Mouse (Mus musculus): Measurements from ENCODE around the gene Ankra2.

Gene Ankra2

DNA sequence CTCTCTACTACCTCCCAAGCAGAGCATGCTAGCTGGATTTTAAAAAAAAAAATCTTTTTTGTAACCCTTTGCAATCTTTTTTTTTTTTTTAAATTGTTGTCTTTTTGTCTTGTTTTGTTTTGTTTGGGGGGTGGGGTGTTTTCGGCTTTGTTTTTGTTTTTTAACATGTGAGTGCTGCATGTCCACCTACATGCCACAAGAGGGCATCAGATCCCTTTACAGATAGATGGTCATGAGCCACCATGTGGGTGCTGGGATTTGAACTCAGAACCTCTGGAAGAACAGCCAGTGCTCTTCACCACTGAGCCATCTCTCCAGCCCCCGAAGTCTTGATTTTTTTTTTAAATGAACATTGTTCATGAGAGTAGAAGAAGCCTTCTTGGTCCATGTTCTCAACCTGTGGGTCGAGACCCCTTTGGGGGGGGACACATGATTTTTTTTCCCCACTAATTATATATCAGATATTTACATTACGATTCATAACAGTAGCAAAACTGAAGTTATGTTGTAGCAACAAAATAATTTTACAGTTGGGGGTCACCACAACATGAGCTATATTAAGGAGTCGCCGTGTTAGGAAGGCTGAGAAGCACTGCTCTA lies 35.1 kb downstream of the Ankra2 start:
- DNase-seq = no peak

- peak in 1 of 2 experiments; percentile 12 for DNase-seq
Measured at GRCm38 (mm10) chr13:98298833-98299758, 36.2 kb downstream of the Ankra2 start.

DNA sequence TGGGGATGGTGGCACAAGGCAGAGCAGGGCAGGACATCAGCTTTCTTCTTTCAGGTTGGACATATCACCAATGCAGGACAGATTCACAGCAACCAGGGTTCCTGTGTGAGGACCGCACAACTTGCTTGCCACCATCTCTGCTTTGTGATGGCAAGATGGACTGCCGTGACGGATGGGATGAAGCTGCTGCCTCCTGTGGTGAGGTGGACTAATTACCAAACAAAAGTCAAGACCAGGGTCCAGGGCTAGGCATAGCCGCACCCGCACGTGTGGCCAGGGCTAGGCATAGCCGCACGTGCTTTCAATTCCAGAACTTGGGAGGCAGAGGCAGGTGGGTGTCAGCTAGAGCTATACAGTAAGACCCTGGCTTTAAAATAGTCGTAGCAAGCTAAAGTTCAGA lies 42.4 kb downstream of the Ankra2 start:
- DNase-seq = no peak

DNA sequence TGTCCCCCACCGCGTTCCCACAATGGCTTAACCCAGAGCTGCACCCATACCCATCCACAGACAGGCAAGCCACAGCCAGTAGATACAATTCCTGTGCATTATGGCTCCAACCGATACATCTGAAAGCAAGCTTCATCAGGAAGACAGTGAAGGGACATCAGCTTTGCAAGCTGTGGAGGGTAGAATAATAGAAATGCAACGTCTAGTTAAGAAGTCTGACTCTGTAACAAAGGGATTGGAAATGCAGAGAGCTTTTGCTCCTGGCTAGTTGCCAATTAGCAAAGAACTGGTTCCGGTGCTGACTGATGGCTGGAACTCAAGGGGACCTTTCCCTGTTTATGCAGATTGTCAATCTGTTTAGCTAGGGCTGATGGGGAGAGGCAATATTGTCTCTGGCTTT lies 43.5 kb downstream of the Ankra2 start:
- DNase-seq = no peak

DNA sequence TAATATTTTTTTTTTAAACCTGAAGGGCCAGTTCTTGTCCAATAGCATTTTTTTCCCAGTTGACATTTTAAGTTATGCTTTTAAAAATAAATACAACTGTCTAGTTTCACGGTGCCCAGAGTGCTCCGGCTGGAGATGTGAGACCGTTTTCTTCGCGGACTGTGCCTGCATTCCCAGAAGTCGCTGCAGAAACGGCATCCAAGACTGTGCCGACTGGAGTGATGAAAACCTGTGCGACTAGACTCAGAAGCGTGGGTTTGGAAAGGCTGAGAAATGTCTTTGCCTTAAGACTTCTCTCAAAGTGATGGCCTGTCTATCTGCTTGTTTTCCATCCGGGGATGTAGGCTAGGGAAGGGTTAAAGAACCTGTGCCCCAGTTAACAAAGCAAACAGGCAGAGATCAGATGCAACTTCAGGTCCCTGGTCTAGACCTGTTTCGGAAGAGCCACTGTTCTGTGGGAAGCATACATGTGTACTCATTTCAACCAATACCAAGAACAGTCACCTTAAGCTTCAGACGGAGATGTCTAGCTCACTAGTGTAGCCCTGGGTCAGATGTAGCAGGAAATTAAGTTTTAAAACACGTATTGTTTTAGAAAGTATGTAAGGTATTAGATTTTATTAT lies 44.1 kb downstream of the Ankra2 start:
- no peak for DNase-seq

- no peak for DNase-seq
Measured at GRCm38 (mm10) chr13:98308004-98308403, 45.1 kb downstream of the Ankra2 start.

- DNase-seq = no peak
Measured at GRCm38 (mm10) chr13:98308724-98309123, 45.9 kb downstream of the Ankra2 start.

DNA sequence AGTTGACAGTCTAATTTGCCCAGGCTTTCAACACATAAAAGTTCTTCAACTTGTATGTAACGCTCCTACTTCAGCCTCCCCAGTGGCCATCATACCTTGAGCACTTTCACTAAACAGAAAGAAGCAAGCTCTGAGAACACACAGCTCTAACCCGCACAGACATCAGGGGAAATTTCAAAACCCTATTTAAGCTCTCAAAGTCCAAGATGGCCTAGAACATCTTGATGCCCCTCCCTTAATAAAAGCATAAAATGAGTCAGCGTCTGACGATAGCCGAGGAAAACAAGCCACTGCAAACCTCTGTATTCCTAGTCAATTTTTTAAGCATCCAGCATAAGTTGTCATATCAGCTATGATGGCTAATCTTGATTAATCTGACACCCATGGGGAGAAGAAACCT lies 48.7 kb downstream of the Ankra2 start:
- DNase-seq = no peak

- no peak for DNase-seq
Measured at GRCm38 (mm10) chr13:98313631-98314030, 50.8 kb downstream of the Ankra2 start.

DNA sequence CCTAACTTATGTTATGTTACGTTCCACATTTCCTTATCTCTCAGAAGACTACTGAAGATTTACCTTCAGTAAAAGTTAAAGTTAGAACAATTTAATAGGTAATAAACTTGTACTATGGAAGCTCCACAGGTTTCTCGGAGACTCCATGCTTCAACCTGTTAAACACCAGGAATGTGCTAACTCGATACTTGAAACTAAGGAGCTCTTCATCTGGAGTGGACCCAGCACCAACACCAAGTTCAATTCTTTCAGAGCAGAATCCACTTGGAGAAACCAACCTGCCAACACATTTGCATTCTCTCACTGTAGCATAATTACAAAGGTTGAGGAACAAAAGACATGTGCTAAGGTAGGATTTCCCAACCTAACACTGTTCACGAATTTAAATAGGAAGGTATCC lies 52.2 kb downstream of the Ankra2 start:
- no peak for DNase-seq

DNA sequence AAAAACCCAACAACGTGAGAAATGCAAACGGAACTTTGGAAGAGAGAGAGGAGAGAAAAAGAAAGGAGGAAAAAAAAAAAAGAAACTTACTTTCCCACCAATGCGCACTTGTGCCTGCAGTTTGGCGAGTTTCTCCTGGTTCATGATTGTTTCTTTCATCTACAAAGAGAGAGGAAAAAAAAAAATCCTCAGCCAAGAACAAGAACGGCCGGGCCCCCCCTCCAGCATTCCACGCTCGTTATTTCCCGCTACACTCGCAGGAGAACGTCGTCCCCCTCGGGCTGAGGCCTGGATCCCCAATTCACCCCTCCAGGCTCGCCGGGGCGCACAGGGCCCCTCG lies 53.2 kb downstream of the Ankra2 start:
- DNase-seq = no peak

DNA sequence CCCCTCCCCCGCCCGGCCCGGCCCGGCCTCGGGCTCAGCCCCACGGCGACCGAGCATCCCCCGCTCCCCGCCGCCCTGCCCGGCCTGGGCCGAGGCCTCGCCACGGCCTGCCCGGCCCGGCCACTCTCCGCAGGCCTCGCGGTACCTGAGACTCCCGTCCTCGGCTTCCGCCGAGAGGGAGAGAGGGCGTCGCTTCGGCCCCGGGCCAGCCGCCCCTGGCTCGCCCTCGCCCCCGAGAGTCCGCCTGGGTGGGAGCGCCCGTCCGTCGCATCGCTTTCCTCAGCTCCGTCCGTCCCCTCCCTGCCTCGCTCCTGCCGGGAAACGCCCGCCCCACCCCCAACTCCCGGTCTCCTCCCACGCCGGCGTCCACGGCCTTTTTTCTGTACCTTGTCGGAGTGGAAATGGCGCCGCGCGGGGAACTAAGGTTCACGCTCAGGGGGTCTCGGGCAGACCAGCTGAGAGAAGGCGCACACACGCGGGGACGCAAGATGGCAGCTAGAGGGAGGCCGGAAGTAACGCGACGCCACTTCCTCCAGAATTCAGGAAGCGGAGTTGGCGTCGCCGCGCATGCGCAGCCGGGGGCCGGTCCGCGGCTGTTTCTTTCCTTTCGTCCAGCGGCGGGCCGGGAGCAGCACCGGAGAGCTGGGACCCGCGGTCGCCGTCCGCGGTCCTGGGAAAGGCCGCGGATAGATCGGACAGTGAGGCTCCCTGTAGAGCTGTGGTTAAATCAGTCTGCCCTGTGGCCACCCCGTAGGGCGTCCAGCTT lies 53.8 kb downstream of the Ankra2 start, which contains the start of gene Btf3:
TSS of gene Btf3 (minus strand) at position 527 of the 766 bp plus-strand sequence.
- DNase-seq = peak; percentile 84 to 85

GRCm38 (mm10) chr13:98317246-98317677 lies 54.4 kb downstream of the Ankra2 start:
- DNase-seq = no peak

GRCm38 (mm10) chr13:98317911-98318310 lies 55.0 kb downstream of the Ankra2 start:
- DNase-seq = no peak
